Mouse (Mus musculus): Measurements from ENCODE around the gene Mettl7a2. TPM values are rescaled to one million over a fixed set of nuclear protein-coding genes. Genes with fewer than 3 reads are reported as not detected.

Mettl7a2 gene
- polyA plus RNA-seq, 1 experiment from 2014 or later = not detected

DNA sequence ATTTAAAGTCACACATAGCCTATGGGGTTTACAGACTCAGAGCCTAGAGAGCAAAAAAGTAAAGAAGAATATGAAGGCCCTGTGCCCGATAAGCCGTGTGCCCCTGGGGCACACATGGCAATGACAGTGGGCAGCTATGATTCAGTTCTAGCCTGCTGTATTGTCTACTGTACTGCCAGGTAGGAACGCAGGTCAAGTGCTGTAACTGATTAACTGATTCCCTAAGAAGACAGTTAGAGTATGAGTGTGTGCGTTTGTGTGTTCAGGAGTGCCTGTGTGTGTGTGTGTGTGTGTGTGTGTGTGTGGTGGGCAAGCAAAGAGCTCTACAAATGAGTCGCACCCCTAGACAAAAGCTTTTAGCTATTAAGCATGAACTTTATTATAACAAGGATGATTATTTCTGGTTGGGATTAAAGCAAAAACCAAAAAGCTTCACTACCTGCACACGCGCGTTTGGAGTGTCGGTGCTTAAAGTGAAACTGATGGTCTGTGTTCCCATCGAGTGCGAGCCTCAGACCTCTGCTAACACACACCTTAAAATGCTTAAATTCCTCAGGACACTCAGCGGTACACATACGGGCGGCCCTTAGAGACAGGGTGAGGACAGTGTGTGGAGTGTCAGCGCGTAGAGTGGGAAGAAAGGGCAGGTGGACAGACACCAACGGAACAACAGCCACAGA lies 34.7 kb downstream of the Mettl7a2 start:
- Histone ChIP-seq H3K27ac (no peak overlapping the region), H3K36me3 (no peaks in the 10 kb centered on the region; the same call in 1 of the 2 replicates), H3K9ac (no peak overlapping the region), H3K27me3 (no peaks in the 10 kb centered on the region), H3K4me2 (no peak overlapping the region), H3K4me1 (replicated peaks) (peaks cover 4% of the 10 kb centered on the region; the same call in 1 of the 2 replicates), H3K9me3 (no peaks in the 10 kb centered on the region), H3K4me3 (no peak overlapping the region)
- 95% methylated on average over 17 of the region's 17 CpGs for WGBS
- ATAC-seq (ENCODE audit: low FRiP score) = no peak

DNA sequence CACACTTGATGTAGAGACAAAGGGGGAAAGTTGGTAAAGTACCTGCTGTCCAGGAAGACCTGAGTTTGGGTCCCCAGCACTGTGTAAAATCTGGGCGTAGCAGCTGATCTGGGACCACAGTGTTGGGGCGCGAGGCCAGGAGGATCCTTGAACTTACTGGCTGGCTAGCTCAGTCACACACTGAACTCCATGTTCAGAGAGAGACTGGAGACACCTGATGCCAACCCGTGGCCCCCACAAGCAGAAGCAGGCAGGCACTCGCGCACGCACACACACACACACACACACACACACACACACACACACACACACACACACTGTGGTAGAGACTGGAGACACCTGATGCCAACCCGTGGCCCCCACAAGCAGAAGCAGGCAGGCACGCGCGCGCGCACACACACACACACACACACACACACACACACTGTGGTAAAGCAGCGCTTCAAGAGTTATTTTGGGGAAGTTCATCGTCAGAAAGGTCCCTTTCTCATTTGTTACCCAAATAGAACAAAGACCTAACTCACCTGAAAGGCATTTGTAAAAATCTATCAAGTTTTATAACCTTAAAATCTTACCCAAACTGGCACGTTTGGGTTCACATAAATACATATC lies 35.3 kb downstream of the Mettl7a2 start:
- no peak for ATAC-seq (ENCODE audit: low FRiP score)
- Histone ChIP-seq H3K4me3 (no peak overlapping the region), H3K36me3 (peaks cover 5% of the 10 kb centered on the region), H3K27me3 (no peaks in the 10 kb centered on the region), H3K27ac (no peak overlapping the region), H3K4me1 (replicated peaks) (peaks cover 4% of the 10 kb centered on the region; the same call in 1 of the 2 replicates), H3K9me3 (no peaks in the 10 kb centered on the region), H3K4me2 (no peak overlapping the region), H3K9ac (no peak overlapping the region)
- WGBS = 89% methylated on average over 16 of the region's 16 CpGs

DNA sequence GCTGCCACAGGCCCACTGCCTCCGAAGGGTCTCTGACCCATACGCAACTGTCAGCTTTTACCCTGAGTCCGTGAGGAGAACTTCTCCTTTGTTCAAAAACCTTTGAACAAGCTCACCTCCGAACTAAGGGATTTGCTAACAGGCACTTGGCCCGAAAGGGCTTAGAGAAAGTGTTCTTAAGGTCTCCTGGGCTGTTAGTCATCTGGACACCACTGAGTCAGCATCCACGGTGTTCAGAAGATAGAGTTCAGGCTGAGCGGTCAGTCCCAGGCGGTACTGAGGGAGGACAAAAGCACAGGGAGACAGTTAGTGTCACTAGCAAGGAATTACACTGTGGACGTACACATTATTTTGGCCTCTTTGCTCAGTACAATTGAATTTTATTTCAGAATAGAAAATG lies 35.9 kb downstream of the Mettl7a2 start:
- 64% methylated on average over 9 of the region's 9 CpGs for WGBS
- Histone ChIP-seq H3K4me3 (no peak overlapping the region), H3K27ac (no peak overlapping the region), H3K9ac (no peak overlapping the region), H3K4me1 (replicated peaks) (peaks cover 4% of the 10 kb centered on the region; the same call in 1 of the 2 replicates), H3K36me3 (peaks cover 11% of the 10 kb centered on the region), H3K9me3 (no peaks in the 10 kb centered on the region), H3K4me2 (no peak overlapping the region), H3K27me3 (no peaks in the 10 kb centered on the region)
- no peak for ATAC-seq (ENCODE audit: low FRiP score)

DNA sequence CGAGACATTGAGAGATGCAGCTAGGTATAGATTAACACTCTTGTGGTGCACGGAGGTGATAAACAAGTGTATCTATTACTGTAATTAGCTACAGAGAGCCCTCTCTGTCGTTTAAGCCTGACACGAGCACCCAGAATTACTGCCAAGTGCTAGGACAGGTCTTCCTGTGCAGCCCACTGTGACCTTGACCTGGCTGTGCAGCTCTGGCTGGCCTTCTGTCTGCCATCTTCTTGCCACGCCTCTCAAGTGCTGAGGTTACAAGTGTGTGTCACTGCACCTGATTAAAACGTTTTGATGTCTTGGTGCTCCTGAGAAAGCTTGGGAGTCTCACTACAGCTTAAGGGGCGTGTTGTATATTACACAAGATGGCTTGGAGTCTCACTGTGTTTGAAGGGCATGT lies 38.1 kb downstream of the Mettl7a2 start:
- 82% methylated on average over 7 of the region's 7 CpGs for WGBS
- Histone ChIP-seq H3K36me3 (peaks cover 32% of the 10 kb centered on the region), H3K4me1 (replicated peaks) (peaks cover 4% of the 10 kb centered on the region; the same call in 1 of the 2 replicates), H3K27me3 (no peaks in the 10 kb centered on the region), H3K27ac (no peak overlapping the region), H3K4me3 (no peak overlapping the region), H3K9me3 (no peaks in the 10 kb centered on the region), H3K4me2 (no peak overlapping the region), H3K9ac (no peak overlapping the region)
- ATAC-seq (ENCODE audit: low FRiP score) = no peak

DNA sequence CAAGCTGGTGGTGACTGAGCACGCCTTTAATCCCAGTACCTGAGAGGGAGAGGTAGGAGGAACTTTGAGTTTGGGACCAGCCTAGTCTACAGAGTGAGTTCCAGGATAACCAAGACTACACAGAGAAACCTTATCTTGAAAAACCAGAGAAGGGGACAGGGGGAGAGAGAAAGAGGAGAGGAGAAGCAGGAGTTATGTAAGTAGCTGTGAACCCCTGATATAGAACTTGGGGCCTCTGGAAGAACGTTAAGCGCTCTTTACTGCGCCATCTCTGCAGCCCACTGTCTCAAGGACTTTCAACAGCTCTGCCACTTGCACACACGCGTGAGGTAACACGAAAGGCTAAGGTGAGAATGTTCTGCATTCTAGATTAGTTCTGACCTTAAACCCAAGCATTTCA lies 38.6 kb downstream of the Mettl7a2 start:
- H3K4me3 ChIP-seq = no peak overlapping the region
- H3K36me3 ChIP-seq = peaks cover 38% of the 10 kb centered on the region
- no peak overlapping the region for H3K4me2 ChIP-seq
- no peak overlapping the region for H3K27ac ChIP-seq
- WGBS = 95% methylated on average over 7 of the region's 7 CpGs
- H3K9me3 ChIP-seq = no peaks in the 10 kb centered on the region
- H3K9ac ChIP-seq = no peak overlapping the region
- peaks cover 4% of the 10 kb centered on the region; the same call in 1 of the 2 replicates for H3K4me1 ChIP-seq (replicated peaks)
- no peaks in the 10 kb centered on the region for H3K27me3 ChIP-seq
- ATAC-seq (ENCODE audit: low FRiP score) = no peak

DNA sequence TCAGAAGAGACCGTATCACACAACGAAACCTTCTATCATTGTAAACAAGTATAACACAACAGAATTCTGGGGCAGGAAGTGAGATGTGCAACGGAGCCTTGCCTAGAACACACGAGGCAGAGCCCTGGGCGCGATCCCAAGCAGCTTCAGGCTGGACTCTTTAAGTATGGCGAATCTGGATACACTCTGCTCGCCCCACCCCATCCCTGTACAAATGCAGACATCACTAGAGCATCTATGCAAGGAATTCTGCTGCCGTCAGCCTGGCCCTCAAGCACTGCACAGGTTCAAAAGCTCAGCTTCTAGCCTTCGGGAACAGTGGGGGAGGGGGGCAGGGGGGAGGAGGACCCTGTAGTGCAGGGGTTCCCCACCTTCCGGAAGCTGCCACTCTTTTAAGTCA lies 40.0 kb downstream of the Mettl7a2 start:
- Histone ChIP-seq H3K4me2 (no peak overlapping the region), H3K4me3 (no peak overlapping the region), H3K27ac (no peak overlapping the region), H3K9me3 (no peaks in the 10 kb centered on the region), H3K9ac (no peak overlapping the region), H3K36me3 (peaks cover 52% of the 10 kb centered on the region), H3K4me1 (replicated peaks) (peaks cover 4% of the 10 kb centered on the region; the same call in 1 of the 2 replicates), H3K27me3 (no peaks in the 10 kb centered on the region)
- 88% methylated on average over 11 of the region's 11 CpGs for WGBS
- ATAC-seq (ENCODE audit: low FRiP score) = no peak

DNA sequence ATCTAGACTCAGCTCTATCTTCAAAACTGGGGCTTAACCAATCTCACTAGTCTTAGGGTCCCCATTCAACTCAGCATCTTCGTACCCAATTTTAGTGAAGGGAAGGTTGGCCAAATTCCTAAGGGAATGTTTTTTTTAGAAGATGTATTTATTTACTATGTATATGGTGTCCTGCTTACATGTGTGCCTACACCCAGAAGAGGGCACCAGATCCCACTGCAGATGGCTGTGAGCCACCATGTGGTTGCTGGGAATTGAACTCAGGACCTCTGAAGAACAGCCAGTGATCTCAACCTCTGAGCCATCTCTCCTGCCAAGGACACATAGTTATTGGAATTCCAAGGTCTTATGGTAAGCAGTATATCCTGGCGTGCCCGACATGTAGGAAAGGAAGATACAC lies 42.6 kb downstream of the Mettl7a2 start:
- no peaks in the 10 kb centered on the region for H3K4me1 ChIP-seq (replicated peaks)
- no peak for ATAC-seq (ENCODE audit: low FRiP score)
- WGBS = 97% methylated on average over 3 of the region's 3 CpGs
- H3K4me3 ChIP-seq = no peak overlapping the region
- H3K4me2 ChIP-seq = no peak overlapping the region
- H3K27ac ChIP-seq = no peak overlapping the region
- no peaks in the 10 kb centered on the region for H3K9me3 ChIP-seq
- peaks cover 77% of the 10 kb centered on the region for H3K36me3 ChIP-seq
- no peaks in the 10 kb centered on the region for H3K27me3 ChIP-seq
- H3K9ac ChIP-seq = no peak overlapping the region

DNA sequence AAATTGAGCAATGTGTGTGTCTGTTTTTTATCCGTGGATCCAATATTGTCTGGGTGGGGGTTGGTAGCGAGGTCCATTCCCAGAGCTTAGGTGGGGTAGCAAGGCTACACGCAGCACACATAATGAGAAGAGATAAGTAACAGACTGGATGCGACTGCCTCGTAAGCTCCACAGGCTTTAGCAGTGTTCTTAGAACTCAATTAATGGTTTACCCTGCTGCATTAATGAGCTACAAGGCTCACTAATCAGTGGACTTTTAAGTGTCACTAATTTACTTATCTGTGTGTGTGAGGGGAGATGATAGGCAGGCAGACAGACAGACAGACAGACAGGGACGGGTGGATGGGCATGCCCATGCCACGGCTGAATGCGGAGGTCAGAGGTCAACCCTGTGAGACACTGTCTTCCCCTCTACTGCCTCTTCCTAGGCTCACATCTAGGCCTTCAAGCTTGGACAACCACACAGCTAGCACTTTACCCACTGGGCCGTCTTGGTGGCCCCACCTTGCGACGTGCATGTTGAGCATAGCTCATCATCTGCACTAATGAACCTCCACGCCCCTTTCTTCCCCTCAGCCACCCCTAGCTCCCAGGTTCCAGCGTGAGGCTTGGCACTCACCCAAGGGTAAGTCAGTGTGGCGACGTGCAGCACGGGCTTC lies 47.7 kb downstream of the Mettl7a2 start:
- no peak overlapping the region for H3K4me2 ChIP-seq
- H3K27me3 ChIP-seq = no peaks in the 10 kb centered on the region
- H3K4me3 ChIP-seq = no peak overlapping the region
- H3K27ac ChIP-seq = no peak overlapping the region
- no peak for ATAC-seq (ENCODE audit: low FRiP score)
- H3K9me3 ChIP-seq = no peaks in the 10 kb centered on the region
- no peak overlapping the region for H3K9ac ChIP-seq
- 86% methylated on average over 16 of the region's 16 CpGs for WGBS
- no peaks in the 10 kb centered on the region for H3K4me1 ChIP-seq (replicated peaks)
- peaks cover 99% of the 10 kb centered on the region for H3K36me3 ChIP-seq

DNA sequence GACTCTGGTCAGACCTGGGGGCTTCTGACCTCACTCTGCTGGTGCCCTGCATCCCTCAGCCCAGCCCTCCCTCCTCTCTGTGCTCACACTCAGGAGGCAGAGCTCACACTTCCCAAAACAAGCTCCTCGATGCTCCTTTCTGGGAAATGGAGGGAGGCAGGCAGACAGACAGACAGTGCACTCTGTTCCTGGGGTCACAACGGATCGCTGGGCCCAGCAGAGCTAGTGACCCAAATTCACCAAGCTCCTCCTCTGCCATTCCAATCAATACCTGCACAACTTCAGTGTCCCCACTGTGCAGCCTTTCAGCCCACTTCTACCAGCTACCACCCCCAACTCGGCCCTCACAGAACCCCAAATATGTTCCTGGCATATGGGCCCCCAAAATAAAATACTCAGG lies 48.8 kb downstream of the Mettl7a2 start:
- Histone ChIP-seq H3K4me3 (no peak overlapping the region), H3K4me2 (no peak overlapping the region), H3K4me1 (replicated peaks) (no peaks in the 10 kb centered on the region), H3K9ac (no peak overlapping the region), H3K9me3 (no peaks in the 10 kb centered on the region), H3K36me3 (peaks cover 95% of the 10 kb centered on the region), H3K27ac (no peak overlapping the region), H3K27me3 (no peaks in the 10 kb centered on the region)
- ATAC-seq (ENCODE audit: low FRiP score) = no peak
- 92% methylated on average over 4 of the region's 4 CpGs for WGBS

DNA sequence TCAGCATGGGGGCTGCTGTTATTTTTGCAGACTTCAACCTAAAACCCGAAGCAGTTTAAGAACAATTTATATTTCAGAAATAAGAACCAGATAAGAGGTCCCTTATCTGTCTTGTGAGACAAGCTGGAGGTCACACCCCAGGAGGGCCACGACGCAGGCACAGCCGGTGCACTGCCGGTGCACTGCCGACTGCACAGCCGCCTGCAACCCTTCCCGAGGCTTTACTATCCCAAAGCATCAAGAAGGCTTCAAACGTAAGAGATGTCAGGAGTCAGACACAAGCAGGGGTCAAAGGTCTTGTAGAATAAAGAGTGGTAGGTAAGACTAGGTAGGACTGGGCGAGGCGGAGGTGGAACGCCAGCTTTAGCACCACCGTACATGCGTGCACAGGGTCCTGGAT lies 49.3 kb downstream of the Mettl7a2 start:
- Histone ChIP-seq H3K9ac (no peak overlapping the region), H3K27me3 (no peaks in the 10 kb centered on the region), H3K9me3 (no peaks in the 10 kb centered on the region), H3K36me3 (peaks cover 93% of the 10 kb centered on the region), H3K4me2 (no peak overlapping the region), H3K4me1 (replicated peaks) (no peaks in the 10 kb centered on the region), H3K4me3 (no peak overlapping the region), H3K27ac (no peak overlapping the region)
- ATAC-seq (ENCODE audit: low FRiP score) = no peak
- WGBS = 93% methylated on average over 14 of the region's 14 CpGs

DNA sequence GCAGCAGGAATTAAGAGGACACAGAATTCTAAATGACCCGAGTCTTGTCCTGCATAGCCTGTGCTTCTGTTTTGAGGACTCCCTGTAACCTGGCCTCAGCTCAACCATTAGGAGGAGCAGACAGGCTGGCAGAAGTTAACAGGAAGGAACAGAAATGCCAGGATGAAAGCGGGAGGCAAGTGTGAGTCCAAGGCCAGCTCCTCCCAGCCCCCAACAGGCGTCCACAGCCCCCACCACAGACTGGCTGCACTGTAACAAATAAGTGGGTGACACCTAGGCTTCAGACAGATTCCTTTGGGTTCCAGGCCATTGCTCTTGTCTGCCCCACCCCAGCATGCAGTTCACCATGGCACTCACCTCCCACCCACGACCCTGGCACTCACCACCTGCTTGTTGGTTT lies 49.8 kb downstream of the Mettl7a2 start:
- ATAC-seq (ENCODE audit: low FRiP score) = no peak
- no peak overlapping the region for H3K4me3 ChIP-seq
- no peak overlapping the region for H3K27ac ChIP-seq
- no peak overlapping the region for H3K9ac ChIP-seq
- no peaks in the 10 kb centered on the region for H3K9me3 ChIP-seq
- peaks cover 93% of the 10 kb centered on the region for H3K36me3 ChIP-seq
- no peaks in the 10 kb centered on the region for H3K27me3 ChIP-seq
- 95% methylated on average over 4 of the region's 4 CpGs for WGBS
- H3K4me2 ChIP-seq = no peak overlapping the region
- H3K4me1 ChIP-seq (replicated peaks) = no peaks in the 10 kb centered on the region

DNA sequence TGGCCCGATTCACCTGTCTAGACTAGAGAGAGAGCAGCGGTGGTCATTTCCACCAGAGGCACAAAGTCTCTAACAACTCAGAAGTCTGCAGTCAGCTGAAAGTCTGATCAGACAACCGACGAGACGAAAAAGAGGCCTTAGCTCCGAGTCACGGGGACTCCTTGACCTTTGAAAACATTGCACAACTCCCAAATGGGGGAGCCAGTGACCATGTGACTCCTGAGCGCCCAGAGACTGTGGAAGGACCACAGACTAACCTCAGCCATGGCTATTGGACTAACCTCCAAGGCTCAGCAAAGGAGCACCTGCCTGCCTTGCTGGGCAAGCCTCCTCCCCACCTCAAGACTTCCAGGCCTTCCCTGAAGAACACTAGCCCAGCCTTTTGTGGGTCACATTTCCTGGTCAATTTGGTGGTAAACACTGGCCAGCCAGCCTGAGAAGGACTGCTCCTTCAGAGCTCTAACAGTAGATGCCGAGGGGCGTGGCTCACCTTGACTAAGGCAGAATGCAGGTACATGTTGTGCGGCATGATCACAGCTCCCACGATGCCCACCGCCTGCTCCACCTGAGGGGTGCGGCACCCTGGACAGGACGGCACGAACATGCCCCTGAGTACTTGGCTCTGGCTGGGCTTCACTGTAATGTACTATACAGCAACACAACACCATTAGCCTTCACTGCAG lies 50.5 kb downstream of the Mettl7a2 start:
- Histone ChIP-seq H3K27me3 (no peaks in the 10 kb centered on the region), H3K4me3 (no peak overlapping the region), H3K27ac (no peak overlapping the region), H3K36me3 (peaks cover 93% of the 10 kb centered on the region), H3K9me3 (no peaks in the 10 kb centered on the region), H3K4me1 (replicated peaks) (no peaks in the 10 kb centered on the region), H3K4me2 (no peak overlapping the region), H3K9ac (no peak overlapping the region)
- no peak for ATAC-seq (ENCODE audit: low FRiP score)
- WGBS = 95% methylated on average over 16 of the region's 16 CpGs

All from hindbrain, embryonic 13.5 days (tissue).